Mouse (Mus musculus) thymus, adult 2 months (tissue): ENCODE data around the gene Gpank1. TPM values are rescaled to one million over a fixed set of nuclear protein-coding genes. Genes with fewer than 3 reads are reported as not detected.

Source experiments
- DNase-seq: peaks from one replicate; pipeline ENCODE4 v3.0.0; 2021
- H3K27ac ChIP-seq: fragments of 200-500 bp; 2 replicates; pipeline ENCODE4 v1.5.1; 2012; ENCODE audit warnings: low read length, control low read depth; ENCODE audit not compliant: control insufficient read depth, insufficient read depth
- H3K27me3 ChIP-seq: fragments of 200-500 bp; 2 replicates; pipeline ENCODE4 v1.6.1; 2012; ENCODE audit warnings: mild to moderate bottlenecking, low read length, moderate library complexity, mixed read lengths; ENCODE audit not compliant: control insufficient read depth, insufficient read depth
- H3K36me3 ChIP-seq: fragments of 200-500 bp; 2 replicates; pipeline ENCODE4 v1.6.1; 2012; ENCODE audit warnings: mild to moderate bottlenecking, low read length, moderate library complexity; ENCODE audit not compliant: control insufficient read depth, insufficient read depth
- H3K4me1 ChIP-seq: fragments of 200-500 bp; replicated peaks from 2 replicates; pipeline ENCODE4 v1.6.1; 2012; ENCODE audit warnings: low read length; ENCODE audit not compliant: control insufficient read depth, insufficient read depth
- H3K4me3 ChIP-seq: fragments of 200-500 bp; 2 replicates; pipeline ENCODE4 v1.5.1; 2012; ENCODE audit warnings: mild to moderate bottlenecking, low read length, control low read depth, moderate library complexity; ENCODE audit not compliant: control insufficient read depth, insufficient read depth
- CTCF ChIP-seq: fragments of 200-500 bp; IDR thresholded peaks from 2 replicates; pipeline ENCODE4 v1.5.1; 2012; ENCODE audit warnings: mild to moderate bottlenecking, control low read depth, low read length, moderate library complexity, borderline replicate concordance; ENCODE audit not compliant: control insufficient read depth, poor library complexity, insufficient read depth; ENCODE audit errors: extremely low read depth
- POLR2A ChIP-seq: fragments of 200-500 bp; IDR thresholded peaks from 2 replicates; pipeline ENCODE4 v1.6.1; 2012; ENCODE audit warnings: mild to moderate bottlenecking, low read length, control low read depth, moderate library complexity; ENCODE audit not compliant: control insufficient read depth, poor library complexity, insufficient read depth; ENCODE audit errors: extremely low read depth
- WGBS: fragments of 180-500 bp; shearing (Covaris S2); methylation state at CpG from one replicate; pipeline ENCODE4 v1.1.7; 2018; 5-methylcytosine and 5-hydroxymethylcytosine counted together
- polyA plus RNA-seq: library from polyadenylated mRNA; depleted of rRNA; stranded (reverse); fragments of >200 nt; gene quantifications from 2 replicates; pipeline ENCODE4 v1.2.3, GENCODE M21; 2012

Gpank1 gene
- polyA plus RNA-seq, 1 experiment, result 37.8 TPM

DNA sequence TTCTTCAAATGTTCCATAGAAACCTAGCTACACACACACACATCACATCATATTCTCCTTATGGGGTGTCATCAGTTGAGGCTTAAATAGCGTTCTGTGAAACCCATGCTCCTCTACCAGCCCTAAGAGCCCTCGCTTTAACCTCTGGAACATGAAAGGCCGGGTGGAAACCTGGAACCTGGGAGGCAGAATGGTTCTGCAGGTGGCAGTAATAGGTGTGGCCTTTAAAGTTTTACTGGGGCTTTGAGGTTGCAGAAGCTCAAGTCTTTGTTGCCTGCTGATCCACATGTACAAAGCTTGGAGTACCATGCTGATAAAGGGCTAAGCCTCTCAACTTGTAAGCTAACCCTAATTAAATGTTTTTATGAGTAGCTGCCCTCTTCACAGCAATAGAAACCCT lies 26.1 kb downstream of the Gpank1 start:
- H3K4me3 ChIP-seq, result no peak overlapping the region
- WGBS, result 86% methylated on average over 3 of the region's 3 CpGs
- no peak for DNase-seq
- no peaks in the 10 kb centered on the region for H3K4me1 ChIP-seq
- TF ChIP-seq POLR2A (no peak), CTCF (no peak)
- H3K27me3 ChIP-seq, result no peaks in the 10 kb centered on the region
- peaks cover 91% of the 10 kb centered on the region for H3K36me3 ChIP-seq
- no peak overlapping the region for H3K27ac ChIP-seq

GRCm38 (mm10) chr17:35147922-35148639 lies 26.8 kb downstream of the Gpank1 start:
- TF ChIP-seq POLR2A (no peak), CTCF (no peak)
- DNase-seq, result no peak
- no peaks in the 10 kb centered on the region for H3K27me3 ChIP-seq
- no peak overlapping the region for H3K27ac ChIP-seq
- H3K4me1 ChIP-seq, result no peaks in the 10 kb centered on the region
- WGBS, result 77% methylated on average over 5 of the region's 5 CpGs
- no peak overlapping the region for H3K4me3 ChIP-seq
- H3K36me3 ChIP-seq, result peaks cover 91% of the 10 kb centered on the region

GRCm38 (mm10) chr17:35152121-35152520 lies 30.9 kb downstream of the Gpank1 start:
- Histone ChIP-seq H3K27ac (no peak overlapping the region), H3K36me3 (peaks cover 91% of the 10 kb centered on the region), H3K4me3 (no peak overlapping the region), H3K4me1 (no peaks in the 10 kb centered on the region), H3K27me3 (no peaks in the 10 kb centered on the region)
- WGBS, result 97% methylated on average over 4 of the region's 4 CpGs
- no peak for DNase-seq
- TF ChIP-seq POLR2A (no peak), CTCF (no peak)

GRCm38 (mm10) chr17:35153077-35153476 lies 31.8 kb downstream of the Gpank1 start:
- H3K4me3 ChIP-seq, result no peak overlapping the region
- H3K27me3 ChIP-seq, result no peaks in the 10 kb centered on the region
- no peak overlapping the region for H3K27ac ChIP-seq
- no peaks in the 10 kb centered on the region for H3K4me1 ChIP-seq
- peaks cover 95% of the 10 kb centered on the region for H3K36me3 ChIP-seq
- 95% methylated on average over 9 of the region's 9 CpGs for WGBS
- no peak for DNase-seq
- TF ChIP-seq POLR2A (no peak), CTCF (no peak)

GRCm38 (mm10) chr17:35153931-35154330 lies 32.7 kb downstream of the Gpank1 start:
- WGBS, result 94% methylated on average over 4 of the region's 4 CpGs
- no peak for DNase-seq
- TF ChIP-seq POLR2A, result no peak
- no peak for TF ChIP-seq CTCF
- Histone ChIP-seq H3K27me3 (no peaks in the 10 kb centered on the region), H3K36me3 (peaks cover 97% of the 10 kb centered on the region), H3K4me3 (no peak overlapping the region), H3K4me1 (no peaks in the 10 kb centered on the region), H3K27ac (no peak overlapping the region)

DNA sequence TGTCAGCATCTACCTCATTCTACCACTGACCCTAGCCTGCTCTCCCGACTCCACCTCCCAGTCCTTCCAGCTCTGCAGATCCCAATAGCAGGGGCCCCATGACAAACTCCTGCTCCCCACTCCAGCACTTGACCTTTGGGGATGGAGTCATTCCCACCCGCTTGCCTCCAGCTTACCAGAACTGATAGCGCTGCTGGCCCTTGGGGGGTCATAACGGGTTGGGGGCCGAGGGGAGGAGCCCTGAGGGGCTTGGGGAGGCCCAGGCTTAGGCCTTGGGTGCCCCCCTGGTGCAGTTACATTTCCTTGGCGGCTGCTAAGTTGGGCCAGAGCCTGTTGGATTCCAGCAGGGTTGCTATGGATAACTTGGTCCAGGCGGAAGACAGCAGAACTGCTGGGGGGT lies 33.4 kb downstream of the Gpank1 start:
- Histone ChIP-seq H3K27ac (no peak overlapping the region), H3K4me1 (no peaks in the 10 kb centered on the region), H3K36me3 (peaks cover 97% of the 10 kb centered on the region), H3K27me3 (no peaks in the 10 kb centered on the region), H3K4me3 (no peak overlapping the region)
- DNase-seq, result no peak
- WGBS, result 96% methylated on average over 7 of the region's 7 CpGs
- TF ChIP-seq POLR2A (no peak), CTCF (no peak)

DNA sequence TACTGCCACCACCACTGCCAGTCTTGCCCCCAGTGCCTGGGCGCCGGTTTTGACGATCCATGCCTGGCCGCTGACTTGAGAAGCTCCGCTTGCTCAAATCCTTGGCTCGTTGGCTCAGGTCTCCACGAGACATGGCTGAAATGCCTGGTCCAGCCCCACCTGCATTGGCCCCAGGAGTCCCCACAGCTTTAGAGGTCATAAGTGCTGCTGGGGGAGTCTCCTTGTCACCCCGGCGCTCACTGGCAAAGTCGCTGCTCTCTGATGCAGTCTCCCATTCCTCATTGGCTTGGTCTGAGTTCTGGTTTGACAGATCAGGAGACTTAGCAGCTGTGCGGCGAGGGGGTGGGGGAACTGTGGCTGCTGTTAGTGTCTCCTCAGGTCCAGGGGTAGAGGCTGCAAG lies 34.2 kb downstream of the Gpank1 start:
- H3K27ac ChIP-seq, result no peak overlapping the region
- no peak overlapping the region for H3K4me3 ChIP-seq
- peaks cover 97% of the 10 kb centered on the region for H3K36me3 ChIP-seq
- no peak for DNase-seq
- H3K27me3 ChIP-seq, result no peaks in the 10 kb centered on the region
- over 99% methylated on average over 12 of the region's 12 CpGs for WGBS
- H3K4me1 ChIP-seq, result no peaks in the 10 kb centered on the region
- TF ChIP-seq CTCF (no peak), POLR2A (no peak)
